Mouse (Mus musculus) hematopoietic multipotent progenitor cell, adult 10-12 weeks (in vitro differentiated cells): ENCODE data around the gene Dnajc9. TPM values are rescaled to one million over a fixed set of nuclear protein-coding genes. Genes with fewer than 3 reads are reported as not detected.

Experiments
- polyA plus RNA-seq: library from polyadenylated mRNA; stranded (reverse); fragments of >175 nt; gene quantifications from 2 replicates; pipeline ENCODE4 v1.2.3, GENCODE M21; 2012; ENCODE audit warnings: low replicate concordance

Dnajc9 gene
- 63.1 and 147 TPM in 2 replicates for polyA plus RNA-seq

GRCm38 (mm10) chr14:20388441-20389129 is at the start of gene Dnajc9:
Dnajc9 (minus strand) TSS chr14:20388910.

DNA sequence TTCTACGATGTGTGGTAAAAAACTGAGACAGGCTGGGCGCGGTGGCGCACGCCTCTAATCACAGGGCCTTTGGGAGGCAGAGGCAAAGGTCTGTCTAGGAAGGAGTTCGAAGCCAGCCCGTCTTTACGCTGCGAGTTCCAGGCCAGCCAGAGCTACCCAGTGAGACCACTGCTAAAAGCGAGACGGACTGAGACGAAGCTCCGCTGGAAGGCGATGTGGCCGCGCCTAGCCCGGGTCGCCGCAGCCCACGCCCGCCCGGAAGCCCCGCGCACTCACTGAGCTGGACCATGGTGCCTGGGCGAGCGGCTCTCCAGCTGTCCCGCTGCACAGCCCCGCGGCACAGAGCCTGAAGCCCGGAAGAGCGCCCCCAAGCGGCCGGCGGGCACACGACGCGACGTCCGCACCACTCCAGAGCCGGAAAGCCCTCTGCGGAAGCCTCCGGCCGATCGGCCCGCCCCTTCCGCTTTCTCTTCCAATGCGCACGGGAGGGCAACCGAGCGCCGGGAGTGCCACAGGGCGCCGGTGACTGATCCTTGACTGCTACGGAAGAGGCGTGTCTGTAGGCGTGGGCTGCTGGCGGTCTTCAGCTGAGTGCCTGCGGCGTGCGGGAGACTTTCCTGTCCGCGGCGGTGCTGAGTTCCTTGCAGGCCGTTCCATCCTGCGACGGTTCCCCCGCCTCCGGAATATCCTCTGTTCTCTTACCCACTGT is 4.6 kb upstream of the Dnajc9 start, which contains the start of gene Mrps16:
TSS of gene Mrps16 (minus strand) at position 430 of the 709 bp plus-strand sequence.

DNA sequence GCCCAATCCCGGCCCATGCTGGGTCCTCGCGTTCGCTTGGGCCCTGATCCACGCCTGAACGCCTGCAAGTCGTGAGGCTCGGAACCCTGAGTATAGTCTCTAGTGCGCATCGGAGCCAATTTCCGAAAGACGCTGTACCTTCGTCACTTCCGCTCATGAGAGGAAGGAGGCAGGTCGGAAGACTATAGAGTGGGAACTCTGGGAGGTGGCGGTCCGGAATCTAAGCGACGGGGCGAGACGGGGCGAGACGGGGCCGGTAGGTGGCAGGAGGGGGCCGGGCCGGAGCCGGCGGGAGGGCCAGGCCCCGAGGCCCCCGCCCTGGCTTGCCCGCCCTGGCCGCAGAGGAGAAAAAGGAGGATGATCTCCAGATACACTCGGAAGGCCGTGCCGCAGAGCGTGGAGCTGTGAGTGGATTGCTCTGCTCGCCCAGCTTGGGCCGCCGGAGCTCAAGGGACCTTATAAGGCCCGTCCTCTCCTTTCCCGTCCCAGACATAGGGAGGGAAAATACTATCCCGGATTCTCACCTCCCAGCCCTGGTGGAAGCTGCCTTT is 40.6 kb downstream of the Dnajc9 start, which contains the start of the genes Ecd and Fam149b:
TSS of gene Ecd (minus strand) at position 131 of the 551 bp plus-strand sequence.
TSS of gene Fam149b (plus strand) at position 172 of the 551 bp plus-strand sequence.

Other genes starting within 250 kb of the Dnajc9 start
- gene Kcnk5, start 207.1 kb downstream of the Dnajc9 start, polyA plus RNA-seq: 14.3 and 15.7 TPM in 2 replicates
- not detected in 2 replicates for gene Kcnk16, start 119.7 kb downstream of the Dnajc9 start, polyA plus RNA-seq
- gene Nudt13, start 94.2 kb downstream of the Dnajc9 start, polyA plus RNA-seq: 2.2 and 2.7 TPM in 2 replicates
- 25.6 and 34.2 TPM in 2 replicates for gene Ecd, start 40.8 kb downstream of the Dnajc9 start, polyA plus RNA-seq
- gene Fam149b, start 40.7 kb downstream of the Dnajc9 start, polyA plus RNA-seq: 12.7 and 26.1 TPM in 2 replicates
- gene Mrps16, start 4.7 kb upstream of the Dnajc9 start, polyA plus RNA-seq: 19.3 and 19.6 TPM in 2 replicates
- gene Cfap70, start 63.3 kb upstream of the Dnajc9 start, polyA plus RNA-seq: 0.03 TPM in 1 of 2 replicates, not detected in the other
- gene Anxa7, start 91.2 kb upstream of the Dnajc9 start, polyA plus RNA-seq: 34.5 and 54.9 TPM in 2 replicates
- gene Mss51, start 108.0 kb upstream of the Dnajc9 start, polyA plus RNA-seq: 0.08 and 0.30 TPM in 2 replicates
- gene Ppp3cb, start 157.7 kb upstream of the Dnajc9 start, polyA plus RNA-seq: 5.5 and 6.1 TPM in 2 replicates